In genomic region chr11:54774282-54775078, GRCm38 (mm10) we compare ENCODE assay signal across 10 mouse cellular contexts. TPM values are rescaled to one million over a fixed set of nuclear protein-coding genes. Genes with fewer than 3 reads are reported as not detected.
DNase-seq lines count a peak whose midpoint lies in the region; ATAC-seq and TF ChIP-seq lines count a peak whose summit lies in the region.
"Had no signal": no experiment of that assay in that cellular context is flagged by ENCODE, and none has a peak within 500 bp of the region (broad histone marks: within the 10 kb centered on the region; RNA-seq: fewer than 3 reads in every experiment).

No protein-coding gene starts in this region.

- 83% methylated on average over 7 of the region's 7 CpGs for WGBS in midbrain, embryonic 11.5 days
- WGBS in hindbrain, embryonic 10.5 days: 89% methylated on average over 7 of the region's 7 CpGs

- no peaks in the 10 kb centered on the region for H3K27me3 ChIP-seq in midbrain, embryonic 11.5 days (ENCODE audit: control insufficient read depth, insufficient read depth, low read length)
- H3K27me3 ChIP-seq in hindbrain, embryonic 10.5 days (ENCODE audit: insufficient read depth, poor library complexity, severe bottlenecking): no peaks in the 10 kb centered on the region
- H3K27me3 ChIP-seq: forebrain, embryonic 12.5 days had no signal

- H3K4me1 ChIP-seq in midbrain, embryonic 11.5 days (ENCODE audit: control insufficient read depth, insufficient read depth, low read length): peaks cover 6% of the 10 kb centered on the region; the same call in 1 of the 2 replicates
- peaks cover 28% of the 10 kb centered on the region for H3K4me1 ChIP-seq in hindbrain, embryonic 10.5 days (replicated peaks)

- intact Hi-C loops in left cerebral cortex, adult 2 months (cut with DNase I): no loop called here

- ATAC-seq in CD4-positive, CD25-positive, alpha-beta regulatory T cell, adult 4 months: peak; percentile 68
- peak; percentile 70 for ATAC-seq in activated CD4-positive, CD25-positive, alpha-beta regulatory T cell, adult 4 months
- ATAC-seq in megakaryocyte progenitor cell, adult 5-6 weeks (replicated peaks; ENCODE audit: poor library complexity): peak; percentile 21; the same call in 1 of the 2 replicates
- ATAC-seq in midbrain, embryonic 11.5 days (ENCODE audit: low FRiP score): no peak

- no peak for DNase-seq in left cerebral cortex, adult 2 months (ENCODE audit: extremely low spot score in 1 of 2, low spot score in 2 of 2)
- no peak for DNase-seq in left cerebral cortex, adult 18-20 months (ENCODE audit: low spot score in 2 of 2)
- no peak for DNase-seq in midbrain, embryonic 11.5 days (ENCODE audit: low spot score, missing footprints)
- no peak for DNase-seq in hindbrain, embryonic 10.5 days (ENCODE audit: low spot score)
- DNase-seq: kidney, adult 9 months had no signal

- H3K4me2 ChIP-seq in midbrain, embryonic 11.5 days: no peak overlapping the region
- H3K4me2 ChIP-seq: forebrain, embryonic 12.5 days had no signal

- peak overlapping the region; percentile 24; the same call in 1 of the 2 replicates for H3K27ac ChIP-seq in left cerebral cortex, adult 2 months
- H3K27ac ChIP-seq in midbrain, embryonic 11.5 days (ENCODE audit: low read depth, low read length): no peak overlapping the region
- H3K27ac ChIP-seq in hindbrain, embryonic 10.5 days: no peak overlapping the region
- H3K27ac ChIP-seq: forebrain, embryonic 12.5 days; midbrain, embryonic 10.5 days had no signal

- H3K4me3 ChIP-seq in left cerebral cortex, adult 2 months: no peak overlapping the region
- no peak overlapping the region for H3K4me3 ChIP-seq in midbrain, embryonic 11.5 days (ENCODE audit: low read depth, low read length)
- H3K4me3 ChIP-seq in hindbrain, embryonic 10.5 days: no peak overlapping the region
- H3K4me3 ChIP-seq: forebrain, embryonic 12.5 days; midbrain, embryonic 10.5 days had no signal

- H3K9ac ChIP-seq in midbrain, embryonic 11.5 days (ENCODE audit: low read length): no peak overlapping the region
- H3K9ac ChIP-seq: forebrain, embryonic 12.5 days had no signal

- no peaks in the 10 kb centered on the region for H3K9me3 ChIP-seq in midbrain, embryonic 11.5 days (ENCODE audit: control insufficient read depth, low read length)
- no peaks in the 10 kb centered on the region for H3K9me3 ChIP-seq in hindbrain, embryonic 10.5 days
- H3K9me3 ChIP-seq: forebrain, embryonic 12.5 days; midbrain, embryonic 10.5 days had no signal

- no peak for TF ChIP-seq CTCF in left cerebral cortex, adult 2 months (IDR thresholded peaks at IDR 0.05)

- no peaks in the 10 kb centered on the region for H3K36me3 ChIP-seq in midbrain, embryonic 11.5 days (ENCODE audit: control insufficient read depth, insufficient read depth, low read length)
- peaks cover 14% of the 10 kb centered on the region for H3K36me3 ChIP-seq in hindbrain, embryonic 10.5 days

RNA-seq across cellular contexts. Expression of gene Cdc42se2, which starts 13.0 kb away (rescaled TPM):
- 100 to 1,000 TPM; 122 to 126 TPM for total RNA-seq in left cerebral cortex, adult 2 months (2021)
- 100 to 1,000 TPM; 117 to 125 TPM for total RNA-seq in left cerebral cortex, adult 18-20 months (2021)
- 100 to 1,000 TPM; 369 to 477 TPM for polyA plus RNA-seq in CD4-positive, CD25-positive, alpha-beta regulatory T cell, adult 4 months (2017; shearing (Covaris generic))
- 100 to 1,000 TPM; 286 to 321 TPM for polyA plus RNA-seq in activated CD4-positive, CD25-positive, alpha-beta regulatory T cell, adult 4 months (2017; shearing (Covaris generic))
- total RNA-seq in megakaryocyte progenitor cell, adult 5-6 weeks (2015): 39.1 and 41.1 TPM in 2 replicates
- total RNA-seq in megakaryocyte progenitor cell, adult 5-6 weeks (2017): 51.9 and 52.0 TPM in 2 replicates
- 259 and 281 TPM in 2 replicates for polyA plus RNA-seq in midbrain, embryonic 11.5 days (2014; fragmentation: Nextera tagmentation; extraction: Ambion mirVana)
- 212 and 247 TPM in 2 replicates for polyA plus RNA-seq in hindbrain, embryonic 10.5 days (2016; fragmentation: Nextera tagmentation; extraction: Ambion mirVana)
